Mouse (Mus musculus): ENCODE results near the gene Ptcd3. TPM values are rescaled to one million over a fixed set of nuclear protein-coding genes. Genes with fewer than 3 reads are reported as not detected.
A peak's percentile ranks its signal among the peaks of the same experiment; 100 is the strongest.
"Not testable (repeated sequence)": the region's sequence is repeated elsewhere in the genome, so short reads cannot be mapped to it uniquely, and the experiment has no call there.

The Ptcd3 gene
- total RNA-seq (2015; ENCODE audit: low replicate concordance): 26.3 and 53.6 TPM in 2 replicates
- 25.1 and 32.9 TPM in 2 replicates for total RNA-seq (2017; ENCODE audit: low replicate concordance)

DNA sequence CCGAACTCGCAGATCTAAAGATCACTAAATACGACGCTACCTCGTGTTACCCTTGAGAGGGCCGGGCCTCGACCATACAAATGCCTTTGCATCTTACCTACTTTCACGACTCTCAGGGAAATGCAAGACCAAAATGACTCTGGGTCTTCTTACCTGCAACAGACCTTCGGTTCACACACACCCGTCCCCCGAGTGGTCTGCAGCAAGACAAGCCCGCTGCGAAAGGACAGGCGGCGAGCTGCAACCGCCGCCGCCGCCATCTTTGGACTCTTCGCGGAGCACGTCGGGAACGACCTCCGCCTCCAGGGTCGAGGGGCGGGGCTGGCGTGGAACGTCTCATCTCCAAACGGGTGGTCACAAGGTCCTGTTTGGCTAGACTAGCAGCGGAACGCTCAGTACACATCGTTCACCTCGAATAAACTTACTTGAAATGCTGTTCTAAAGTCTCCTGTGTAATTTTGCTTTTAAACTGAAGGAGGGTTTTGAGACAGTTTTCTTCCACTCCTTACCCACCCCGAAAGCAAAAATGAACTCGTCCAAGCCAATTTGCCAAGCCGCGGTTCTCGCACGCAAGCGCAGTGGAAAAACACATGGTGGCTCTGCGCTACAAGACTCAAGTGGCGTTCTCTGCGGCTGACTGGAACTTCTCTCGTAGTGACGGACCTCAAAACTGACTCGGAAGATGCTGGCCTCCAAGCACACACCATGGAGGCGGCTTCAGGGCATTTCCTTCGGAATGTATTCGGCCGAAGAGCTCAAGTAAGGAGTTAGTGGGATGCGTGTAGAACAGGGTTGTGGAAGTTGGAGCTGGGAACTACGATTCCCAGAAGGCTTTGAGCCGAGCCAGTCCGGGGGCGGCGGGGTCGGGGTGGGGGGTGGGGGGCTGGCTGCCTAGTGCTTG is at the start of gene Ptcd3, which contains the start of gene Polr1a:
Gene Ptcd3, minus strand, starts transcription at position 270 of the 901 bp plus-strand sequence.
Gene Polr1a, plus strand, starts transcription at position 573 of the 901 bp plus-strand sequence.
- peak; percentile 98 for ATAC-seq (replicated peaks; ENCODE audit: low FRiP score, poor library complexity, severe bottlenecking)

DNA sequence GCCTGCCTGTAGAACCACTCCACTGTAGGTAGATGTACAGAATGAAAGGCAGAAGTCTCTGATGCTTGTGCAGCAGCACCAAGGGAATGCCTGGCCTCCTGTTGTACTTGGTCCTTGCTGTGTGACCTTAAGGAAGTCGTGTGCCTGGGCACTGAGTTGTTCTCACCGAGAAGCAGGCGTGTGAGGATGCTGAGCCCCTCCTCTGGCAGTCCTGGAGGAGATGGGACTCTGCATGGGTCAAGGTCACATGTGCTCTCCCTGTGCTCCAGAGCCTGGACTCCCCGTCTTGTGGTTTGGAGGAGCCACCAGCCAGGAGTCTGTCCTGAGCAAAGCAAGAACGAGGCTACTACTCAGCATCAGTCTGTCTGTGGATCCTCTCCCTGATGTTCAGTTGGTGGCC is 42.6 kb upstream of the Ptcd3 start:
- no peak for ATAC-seq (replicated peaks; ENCODE audit: low FRiP score, poor library complexity, severe bottlenecking)

DNA sequence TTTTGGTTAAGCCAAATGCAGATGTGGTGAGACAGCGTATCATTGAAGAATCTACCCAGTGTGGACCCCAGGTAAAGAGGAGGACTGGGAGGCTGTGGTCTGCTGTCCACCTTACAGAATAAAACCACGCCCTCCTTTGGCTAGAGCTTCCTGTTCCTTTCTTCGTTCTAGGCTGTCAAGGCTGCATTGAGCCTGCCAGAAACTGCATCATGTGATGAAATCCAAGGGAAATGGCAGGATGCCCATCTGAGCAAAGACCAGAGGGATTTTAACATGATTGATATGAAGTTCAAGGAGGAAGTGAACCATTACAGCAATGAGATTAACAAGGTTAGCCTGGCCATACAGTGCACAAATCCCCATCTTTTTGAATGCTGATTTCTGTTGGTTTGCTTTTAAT is 42.0 kb upstream of the Ptcd3 start:
- no peak for ATAC-seq (replicated peaks; ENCODE audit: low FRiP score, poor library complexity, severe bottlenecking)

DNA sequence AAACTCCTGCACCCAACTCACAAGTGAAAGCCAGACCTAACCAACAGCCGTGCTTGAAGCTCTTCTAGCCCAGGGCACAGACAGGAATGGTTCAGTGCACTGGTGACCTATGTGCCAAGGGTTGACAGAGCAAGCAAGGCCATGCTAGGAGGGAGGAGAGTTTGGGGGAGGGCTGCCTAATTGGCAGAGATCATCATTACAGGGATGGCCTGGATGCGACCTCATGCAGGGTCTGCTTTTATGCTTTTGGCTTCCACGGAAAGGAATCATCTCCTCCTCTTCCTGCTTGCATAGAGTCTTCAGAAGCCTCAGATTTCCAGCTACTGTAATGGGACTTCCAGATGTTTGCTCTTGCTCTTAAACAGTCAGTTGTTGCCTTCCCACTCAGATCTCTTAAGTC is 41.2 kb upstream of the Ptcd3 start:
- no peak for ATAC-seq (replicated peaks; ENCODE audit: low FRiP score, poor library complexity, severe bottlenecking)

DNA sequence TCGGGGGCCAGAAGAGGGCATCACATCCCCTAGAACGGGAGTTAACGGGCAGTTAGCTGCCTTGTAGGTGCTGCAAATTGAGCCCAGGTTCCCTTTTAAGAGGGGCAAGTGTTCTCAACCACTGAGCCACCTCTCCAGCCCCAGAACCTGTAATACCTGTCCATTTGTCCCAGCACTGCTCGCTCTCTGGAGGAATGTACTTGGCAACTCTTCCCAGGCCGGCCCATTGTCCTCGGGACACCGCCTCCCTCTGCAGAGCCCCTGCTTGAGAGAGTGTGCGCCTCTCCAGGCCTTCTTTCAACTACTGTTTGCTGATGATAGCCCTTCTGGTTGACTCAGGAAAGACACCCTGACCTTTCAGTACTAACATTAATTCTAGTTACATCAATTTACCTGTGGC is 37.6 kb upstream of the Ptcd3 start:
- no peak for ATAC-seq (replicated peaks; ENCODE audit: low FRiP score, poor library complexity, severe bottlenecking)

DNA sequence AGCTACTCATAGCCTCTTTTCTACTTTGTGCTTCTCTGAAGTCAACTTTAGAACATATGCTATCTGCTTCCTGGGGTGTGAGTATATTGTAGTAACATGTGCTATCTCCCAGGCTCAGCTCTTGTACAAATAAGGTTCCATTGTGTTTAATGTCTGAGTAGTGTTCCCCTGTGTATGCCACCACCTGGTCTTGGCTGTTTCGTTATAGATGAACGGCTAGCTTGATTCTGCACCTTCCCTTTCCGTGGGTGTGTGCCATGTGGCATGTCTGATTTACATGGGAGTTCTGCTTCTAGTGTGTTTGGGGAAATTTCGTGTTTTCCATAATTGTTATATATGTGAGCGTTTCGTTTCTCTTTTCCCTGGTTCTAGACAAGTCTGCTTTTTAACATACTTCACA is 36.6 kb upstream of the Ptcd3 start:
- ATAC-seq (replicated peaks; ENCODE audit: low FRiP score, poor library complexity, severe bottlenecking): no peak

DNA sequence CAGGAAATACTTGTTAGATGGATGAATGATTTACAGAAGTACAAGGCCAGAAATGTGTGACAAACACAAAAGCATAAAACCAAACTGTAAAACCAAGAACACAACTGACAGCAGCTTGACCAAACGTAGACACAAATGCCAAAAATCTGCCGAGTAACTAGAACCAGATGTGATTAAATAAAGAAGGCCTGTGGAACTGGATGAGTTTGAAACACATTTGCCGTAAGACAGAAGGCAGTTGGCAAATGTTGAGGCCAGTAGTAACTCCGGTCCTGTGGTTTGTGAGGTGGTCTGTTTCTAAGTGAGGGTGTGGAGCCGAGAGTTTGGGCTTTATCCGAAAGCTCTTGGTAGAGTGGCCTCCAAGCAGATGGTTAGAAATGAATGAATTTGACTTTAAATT is 32.4 kb upstream of the Ptcd3 start:
- ATAC-seq (replicated peaks; ENCODE audit: low FRiP score, poor library complexity, severe bottlenecking): no peak

DNA sequence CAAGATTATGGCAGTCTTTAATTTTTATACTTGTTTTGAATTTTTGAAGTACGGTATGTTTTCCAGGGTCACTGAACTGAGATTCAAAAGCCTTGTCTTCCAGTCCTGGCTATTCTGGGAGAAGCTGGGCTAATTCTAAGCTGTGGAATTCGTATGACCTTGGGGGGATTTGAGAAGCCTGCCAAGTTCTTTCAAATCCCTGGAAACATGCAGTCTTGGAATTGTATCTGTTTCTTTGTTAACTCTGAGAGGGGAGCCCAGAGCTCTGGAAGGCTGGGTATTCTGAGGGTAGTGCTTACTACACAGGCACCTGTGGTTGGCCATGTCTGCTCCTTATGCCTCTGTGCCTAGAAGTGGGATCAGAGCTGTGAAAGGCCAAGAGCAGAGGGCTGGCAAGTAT is 27.2 kb upstream of the Ptcd3 start:
- ATAC-seq (replicated peaks; ENCODE audit: low FRiP score, poor library complexity, severe bottlenecking): no peak

DNA sequence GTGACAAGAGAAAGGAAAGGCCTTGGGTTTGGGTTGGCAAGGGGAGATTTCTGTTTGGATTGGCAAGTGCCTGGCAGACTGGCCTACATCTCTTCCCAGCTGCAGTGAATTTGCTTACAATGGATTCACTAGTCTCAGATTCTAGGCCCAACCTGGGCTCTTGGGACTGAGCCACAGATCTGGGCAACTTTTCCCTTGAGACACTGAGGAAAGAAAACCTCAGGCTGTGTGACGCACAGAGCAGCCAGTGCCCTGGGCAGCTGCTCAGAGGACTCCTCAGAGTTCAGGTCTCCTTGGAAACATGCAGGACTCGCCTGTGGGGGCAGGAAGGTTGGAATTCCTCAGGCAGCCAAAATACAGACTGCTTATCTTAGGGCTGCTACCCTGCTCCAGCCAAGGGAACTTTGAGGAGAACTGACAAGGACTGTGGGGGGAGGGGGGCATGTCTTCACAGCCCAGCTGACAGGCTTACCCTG is 25.6 kb upstream of the Ptcd3 start:
- no peak for ATAC-seq (replicated peaks; ENCODE audit: low FRiP score, poor library complexity, severe bottlenecking)

DNA sequence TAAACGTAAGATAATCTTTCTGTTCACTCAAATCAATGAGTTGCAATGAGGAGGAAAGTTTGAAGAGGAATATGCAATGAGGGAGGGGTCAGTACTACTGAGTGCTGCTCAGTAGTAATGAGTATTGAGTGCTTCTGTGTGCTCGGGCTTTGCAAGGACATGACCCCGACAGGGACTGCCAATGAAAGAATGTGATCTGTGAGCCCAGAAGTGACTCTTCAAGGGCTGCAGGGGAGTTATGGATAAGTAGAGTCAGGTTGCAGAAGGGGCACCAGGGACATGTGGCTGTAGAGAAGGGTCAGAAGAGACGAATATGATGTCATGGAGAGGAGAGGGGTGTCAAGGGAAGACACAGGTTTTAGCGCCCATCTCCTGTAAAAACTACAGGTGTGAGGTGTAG is 23.8 kb upstream of the Ptcd3 start:
- ATAC-seq (replicated peaks; ENCODE audit: low FRiP score, poor library complexity, severe bottlenecking): no peak

DNA sequence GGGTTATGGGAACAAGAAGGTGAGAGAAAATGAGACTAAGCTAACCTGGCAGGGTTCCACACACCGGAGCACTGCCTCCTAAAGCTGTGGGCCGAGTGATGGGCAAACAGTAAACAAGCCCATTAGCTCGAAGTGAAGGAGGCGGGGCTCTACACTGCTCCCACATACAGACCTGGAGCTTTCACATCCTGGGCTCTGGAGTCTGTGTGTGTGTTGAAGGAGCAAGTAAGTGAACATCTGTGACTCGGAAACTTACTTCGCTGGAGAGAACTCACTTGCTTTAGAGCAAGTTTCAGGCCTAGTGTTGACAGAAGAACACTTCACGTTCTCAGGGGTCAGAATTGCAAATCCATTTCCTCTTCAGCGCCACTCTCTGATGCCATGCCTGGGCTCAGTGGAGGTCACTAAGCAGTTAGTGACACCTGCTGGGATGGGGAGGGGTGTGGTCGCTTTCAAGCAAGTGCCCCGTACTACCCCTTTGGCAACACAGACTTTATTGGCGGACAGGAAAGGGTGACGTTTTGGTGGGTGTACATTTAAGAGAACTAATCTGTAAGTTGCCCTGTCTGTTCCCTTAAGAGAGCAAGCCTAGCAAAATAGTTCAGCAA is 22.4 kb upstream of the Ptcd3 start:
- no peak for ATAC-seq (replicated peaks; ENCODE audit: low FRiP score, poor library complexity, severe bottlenecking)

DNA sequence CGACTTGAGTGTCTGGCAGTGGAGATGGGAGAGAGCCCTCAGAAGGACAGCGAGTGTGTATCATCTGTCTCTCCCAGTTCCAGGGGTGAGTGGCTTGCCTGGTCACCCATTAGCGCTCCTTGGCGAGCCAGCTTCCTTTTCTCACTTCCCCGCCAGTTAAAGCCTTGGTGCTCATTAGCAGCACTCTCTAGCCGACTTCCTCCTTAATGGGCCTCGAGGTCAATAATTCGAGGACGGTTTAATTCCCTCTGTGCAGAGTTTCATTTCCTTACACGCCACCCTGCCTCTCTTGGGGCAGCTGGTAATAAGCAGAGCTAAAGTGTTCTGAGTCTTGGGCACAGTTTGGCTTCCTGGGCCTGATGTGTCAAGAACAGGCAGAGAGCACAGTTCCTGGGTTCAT is 21.5 kb upstream of the Ptcd3 start:
- ATAC-seq (replicated peaks; ENCODE audit: low FRiP score, poor library complexity, severe bottlenecking): no peak

DNA sequence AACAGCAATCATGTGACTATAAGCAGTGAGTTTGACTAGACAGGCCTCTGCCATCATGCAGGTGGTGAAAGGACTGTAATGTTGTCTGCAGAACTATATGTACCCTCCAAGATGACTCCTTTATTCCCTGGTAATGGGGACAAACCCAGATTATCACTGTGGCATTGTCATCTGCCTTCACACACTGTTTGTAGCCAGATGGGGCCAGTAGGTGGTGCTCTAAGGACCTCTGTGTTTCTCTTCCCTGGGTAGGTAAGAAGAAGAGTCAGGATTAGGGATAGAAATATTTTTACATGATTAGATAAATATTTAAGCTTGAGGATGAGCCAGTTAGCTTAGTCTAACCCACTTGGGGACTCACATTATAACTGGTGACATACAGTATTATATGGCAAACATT is 19.4 kb upstream of the Ptcd3 start:
- ATAC-seq (replicated peaks; ENCODE audit: low FRiP score, poor library complexity, severe bottlenecking): 0 out of 2 replicates have a peak, but pooled peaks have one; percentile 42

DNA sequence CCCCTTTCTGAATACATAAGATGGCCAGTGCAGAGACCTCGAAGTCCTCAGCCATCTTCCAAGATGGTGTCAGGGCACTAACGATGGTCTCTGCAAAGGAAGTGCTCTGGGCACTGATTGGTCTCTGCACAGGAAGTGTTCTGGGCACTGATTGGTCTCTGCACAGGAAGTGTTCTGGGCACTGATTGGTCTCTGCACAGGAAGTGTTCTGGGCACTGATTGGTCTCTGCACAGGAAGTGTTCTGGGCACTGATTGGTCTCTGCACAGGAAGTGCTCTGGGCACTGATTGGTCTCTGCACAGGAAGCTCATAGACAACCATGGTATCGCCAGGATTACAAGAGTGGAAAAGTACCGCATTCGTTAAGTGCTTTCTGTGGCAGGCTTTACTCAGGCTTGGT is 16.7 kb upstream of the Ptcd3 start:
- not testable (repeated sequence) for ATAC-seq (replicated peaks; ENCODE audit: low FRiP score, poor library complexity, severe bottlenecking)

DNA sequence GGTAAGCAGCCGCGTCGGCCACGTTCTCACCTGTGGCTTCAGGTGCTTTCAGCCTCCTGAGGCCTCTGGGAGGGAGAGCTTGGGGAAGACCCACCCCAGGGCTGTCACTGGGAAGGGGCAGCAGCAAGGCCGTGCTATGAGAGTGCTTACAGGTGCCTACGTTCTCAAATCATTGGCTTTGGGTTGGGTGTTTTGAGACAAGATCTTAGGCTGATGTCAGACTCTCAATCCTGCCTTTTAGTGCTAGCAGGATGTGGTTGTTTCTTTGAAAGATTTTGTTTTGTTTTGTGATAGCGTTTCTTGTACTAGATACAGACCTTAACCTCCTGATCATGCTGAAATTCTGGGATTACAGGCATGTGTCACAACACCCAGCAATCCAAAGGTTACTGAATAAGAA is 12.2 kb upstream of the Ptcd3 start:
- ATAC-seq (replicated peaks; ENCODE audit: low FRiP score, poor library complexity, severe bottlenecking): no peak

DNA sequence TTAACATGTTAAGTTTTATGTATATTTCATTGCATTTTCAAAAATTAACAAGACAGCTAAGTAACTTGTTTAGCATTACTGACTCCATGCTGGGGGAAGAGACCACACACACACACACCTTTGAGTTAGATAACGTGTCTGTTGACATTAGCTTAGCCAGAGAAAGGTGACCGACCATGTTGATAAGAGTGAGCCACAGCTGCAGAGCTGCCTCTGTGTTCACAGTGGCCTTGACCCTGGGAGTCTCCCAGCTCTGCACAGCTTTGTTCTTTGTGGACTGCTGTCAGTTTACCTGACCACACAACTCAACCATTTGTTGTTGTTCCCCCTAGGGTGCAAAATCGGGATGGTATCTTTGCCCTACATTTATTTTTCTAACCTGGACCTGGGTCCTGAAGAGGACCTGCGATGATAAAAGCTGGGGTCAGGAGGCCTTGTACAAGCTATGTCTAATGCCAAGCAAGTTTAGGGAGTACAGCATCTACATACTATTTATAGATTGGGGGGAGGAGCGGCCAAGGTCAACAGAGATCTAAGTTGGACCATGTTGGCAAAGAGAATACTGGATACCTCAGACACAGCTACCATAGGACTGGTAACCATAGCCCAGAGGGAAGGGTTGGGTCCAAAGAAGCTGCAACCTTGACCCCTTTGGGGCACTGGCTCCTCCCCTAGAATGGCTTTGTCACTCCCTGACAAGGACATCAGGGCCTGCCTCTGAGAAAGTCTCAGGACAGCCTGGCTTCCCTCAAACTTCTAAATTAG is 3.3 kb upstream of the Ptcd3 start:
- no peak for ATAC-seq (replicated peaks; ENCODE audit: low FRiP score, poor library complexity, severe bottlenecking)

DNA sequence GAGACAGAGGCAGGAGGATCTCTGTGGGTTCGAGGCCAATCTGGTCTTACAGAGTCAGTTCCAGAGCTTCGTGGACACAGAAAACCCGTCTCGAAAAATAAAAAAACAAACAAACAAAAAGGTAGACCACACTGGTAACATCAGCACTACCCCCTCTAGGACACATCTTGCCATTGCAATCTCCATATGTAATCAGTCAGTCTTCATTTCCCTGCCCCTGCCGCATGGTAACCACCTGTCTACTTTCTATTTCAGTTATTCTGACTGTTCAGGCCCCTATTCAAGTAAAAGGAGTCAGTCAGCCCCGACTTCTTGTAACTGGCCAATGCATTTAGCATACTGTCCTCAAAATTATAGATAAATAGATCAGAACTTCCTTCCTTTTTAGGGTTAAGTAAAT is 1.3 kb upstream of the Ptcd3 start:
- ATAC-seq (replicated peaks; ENCODE audit: low FRiP score, poor library complexity, severe bottlenecking): no peak

DNA sequence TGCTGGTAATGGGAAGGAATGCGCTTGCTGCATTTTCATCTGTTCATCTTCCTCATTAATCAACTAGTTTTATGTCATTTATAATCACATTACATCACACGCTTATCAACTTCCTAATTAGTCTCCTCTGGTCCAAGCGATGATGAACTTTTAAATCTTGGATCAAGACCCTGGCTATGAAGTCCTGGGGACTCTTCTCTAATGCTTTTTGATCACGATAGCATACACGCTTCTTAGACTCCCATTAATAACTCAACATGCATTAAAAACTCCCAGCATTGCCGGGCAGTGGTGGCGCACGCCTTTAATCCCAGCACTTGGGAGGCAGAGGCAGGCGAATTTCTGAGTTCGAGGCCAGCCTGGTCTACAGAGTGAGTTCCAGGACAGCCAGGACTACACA is 834 bp upstream of the Ptcd3 start:
- ATAC-seq (replicated peaks; ENCODE audit: low FRiP score, poor library complexity, severe bottlenecking): no peak

DNA sequence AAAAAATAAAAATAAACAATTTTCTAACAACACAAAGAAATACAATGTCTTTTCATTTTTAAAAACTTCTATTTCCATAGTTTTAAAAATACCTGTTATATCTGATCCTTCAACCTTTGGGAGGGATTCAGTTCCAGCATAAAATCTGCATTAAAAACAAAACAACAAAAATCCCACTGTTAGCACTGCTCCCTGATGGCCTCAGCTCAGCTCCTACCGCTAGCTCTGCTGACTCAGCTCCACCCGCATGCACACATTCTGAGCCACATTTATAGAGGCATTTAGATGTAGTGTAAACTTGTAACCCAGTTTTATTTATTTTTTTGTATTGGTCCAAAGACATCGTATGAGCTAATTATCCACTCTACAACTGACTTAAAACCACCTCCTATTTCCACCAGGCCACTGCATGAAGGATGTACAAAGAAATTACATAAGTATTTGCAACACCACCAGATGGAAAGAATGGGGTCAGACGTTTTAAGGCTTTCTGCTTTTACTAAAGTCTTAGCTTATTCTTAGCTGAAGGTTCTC is 781 bp downstream of the Ptcd3 start:
- ATAC-seq (replicated peaks; ENCODE audit: low FRiP score, poor library complexity, severe bottlenecking): no peak

DNA sequence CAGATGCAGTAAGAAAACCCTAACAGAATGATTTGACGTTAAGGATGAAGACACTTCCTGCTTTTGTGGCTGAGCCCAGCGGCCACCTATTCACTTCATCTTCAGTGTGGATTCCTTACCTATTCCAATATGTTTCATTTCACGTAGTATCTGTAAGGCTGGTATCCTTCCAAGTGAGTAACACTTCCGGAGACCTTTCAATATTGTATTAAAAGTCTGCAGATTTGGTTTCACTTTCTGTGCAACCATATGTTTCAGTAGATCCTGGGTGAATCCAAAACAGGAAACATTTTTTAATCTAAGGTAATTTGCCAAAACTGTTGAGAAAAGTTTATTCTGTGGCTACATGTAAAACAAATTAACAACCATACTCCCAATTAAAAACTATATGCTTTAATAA is 15.3 kb downstream of the Ptcd3 start:
- no peak for ATAC-seq (replicated peaks; ENCODE audit: low FRiP score, poor library complexity, severe bottlenecking)
